Mouse (Mus musculus): Measurements from ENCODE around the gene Gpr108. TPM values are rescaled to one million over a fixed set of nuclear protein-coding genes. Genes with fewer than 3 reads are reported as not detected.

Gpr108 gene
- polyA plus RNA-seq, 1 experiment, result 14.2 TPM

DNA sequence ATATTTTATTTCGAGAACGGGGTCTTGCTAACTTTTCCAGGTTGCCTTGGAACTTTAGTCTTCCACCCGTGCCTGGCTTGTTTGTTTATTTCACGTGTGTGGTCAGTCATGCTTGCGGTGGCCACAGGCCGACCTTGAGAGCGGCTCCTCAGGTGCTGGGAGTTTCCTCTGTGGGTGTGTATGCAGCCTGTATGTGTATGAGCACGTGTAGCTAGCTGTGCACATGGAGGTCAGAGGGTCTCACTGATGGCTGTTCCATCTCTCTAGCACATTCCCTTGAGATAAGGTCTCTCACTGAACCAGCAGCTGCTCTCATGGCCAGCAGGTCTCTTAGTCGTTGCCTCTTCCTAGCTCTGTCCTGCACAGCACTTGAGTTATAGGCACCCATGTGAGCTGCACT lies 12.1 kb upstream of the Gpr108 start:
- H3K27me3 ChIP-seq (ENCODE audit: control insufficient read depth, insufficient read depth, low read length, poor library complexity, severe bottlenecking), result no peaks in the 10 kb centered on the region
- H3K9me3 ChIP-seq (replicated peaks; ENCODE audit: control insufficient read depth, insufficient read depth, low read length, poor library complexity, severe bottlenecking), result no peaks in the 10 kb centered on the region
- no peak overlapping the region for H3K27ac ChIP-seq (ENCODE audit: insufficient read depth, low read length)
- H3K36me3 ChIP-seq (ENCODE audit: control insufficient read depth, insufficient read depth, low read length, poor library complexity, severe bottlenecking), result peaks cover 50% of the 10 kb centered on the region
- no peak overlapping the region for H3K4me3 ChIP-seq (ENCODE audit: low read depth, low read length)
- peaks cover 8% of the 10 kb centered on the region for H3K4me1 ChIP-seq (ENCODE audit: control insufficient read depth, insufficient read depth, low read length)
- TF ChIP-seq CTCF (IDR thresholded peaks at IDR 0.05; ENCODE audit: low read depth, low read length), result no peak
- no peak for TF ChIP-seq POLR2A (IDR thresholded peaks at IDR 0.05; ENCODE audit: insufficient read depth, low read length)
- no peak for TF ChIP-seq EP300 (IDR thresholded peaks at IDR 0.05; ENCODE audit: insufficient read depth, low read depth, low read length)
- no peak overlapping the region for H3K9ac ChIP-seq (ENCODE audit: low read depth, poor library complexity, severe bottlenecking)

DNA sequence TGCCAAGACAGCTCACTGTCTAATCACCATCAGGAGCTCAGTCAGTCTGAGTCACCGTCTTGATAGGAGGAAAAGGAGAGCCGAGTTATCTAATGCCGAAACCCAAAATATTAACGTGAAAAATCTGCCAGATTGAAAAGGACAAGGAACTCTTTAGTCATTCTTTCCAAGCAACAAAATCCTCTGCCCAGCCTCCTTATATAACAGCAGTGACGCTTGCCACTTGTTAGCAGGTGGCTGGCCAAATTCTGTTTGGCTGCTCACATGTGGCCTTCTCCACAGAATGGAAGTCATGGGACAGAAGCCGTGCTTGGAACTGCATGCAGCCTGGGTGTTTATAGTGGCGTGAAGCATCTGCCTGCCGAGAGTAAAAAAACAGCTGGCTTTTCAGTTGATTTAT lies 11.5 kb upstream of the Gpr108 start:
- H3K27me3 ChIP-seq (ENCODE audit: control insufficient read depth, insufficient read depth, low read length, poor library complexity, severe bottlenecking), result no peaks in the 10 kb centered on the region
- no peak for TF ChIP-seq CTCF (IDR thresholded peaks at IDR 0.05; ENCODE audit: low read depth, low read length)
- TF ChIP-seq POLR2A (IDR thresholded peaks at IDR 0.05; ENCODE audit: insufficient read depth, low read length), result no peak
- TF ChIP-seq EP300 (IDR thresholded peaks at IDR 0.05; ENCODE audit: insufficient read depth, low read depth, low read length), result no peak
- H3K9me3 ChIP-seq (replicated peaks; ENCODE audit: control insufficient read depth, insufficient read depth, low read length, poor library complexity, severe bottlenecking), result no peaks in the 10 kb centered on the region
- peaks cover 57% of the 10 kb centered on the region for H3K36me3 ChIP-seq (ENCODE audit: control insufficient read depth, insufficient read depth, low read length, poor library complexity, severe bottlenecking)
- H3K9ac ChIP-seq (ENCODE audit: low read depth, poor library complexity, severe bottlenecking), result no peak overlapping the region
- peaks cover 8% of the 10 kb centered on the region for H3K4me1 ChIP-seq (ENCODE audit: control insufficient read depth, insufficient read depth, low read length)
- no peak overlapping the region for H3K27ac ChIP-seq (ENCODE audit: insufficient read depth, low read length)
- no peak overlapping the region for H3K4me3 ChIP-seq (ENCODE audit: low read depth, low read length)

DNA sequence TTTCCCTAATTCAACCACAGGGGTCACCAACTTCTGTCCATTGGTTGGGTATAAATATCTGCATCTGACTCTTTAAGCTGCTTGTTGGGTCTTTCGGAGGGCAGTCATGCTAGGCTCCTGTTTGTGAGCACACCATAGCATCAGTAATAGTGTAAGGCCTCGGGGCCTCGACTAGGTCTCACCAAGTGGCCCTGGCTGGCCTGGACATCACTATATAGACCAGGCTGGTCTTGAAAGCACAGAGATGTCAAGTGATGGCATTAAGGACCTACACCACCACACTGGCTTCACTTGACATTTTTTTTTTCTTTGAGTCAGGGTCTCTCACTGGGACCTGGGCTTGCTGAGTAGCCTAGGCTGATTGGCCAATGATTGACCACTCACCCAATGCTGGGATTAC lies 9.9 kb upstream of the Gpr108 start:
- Histone ChIP-seq H3K27me3 (ENCODE audit: control insufficient read depth, insufficient read depth, low read length, poor library complexity, severe bottlenecking) (no peaks in the 10 kb centered on the region), H3K4me3 (ENCODE audit: low read depth, low read length) (no peak overlapping the region), H3K9ac (ENCODE audit: low read depth, poor library complexity, severe bottlenecking) (no peak overlapping the region), H3K36me3 (ENCODE audit: control insufficient read depth, insufficient read depth, low read length, poor library complexity, severe bottlenecking) (peaks cover 69% of the 10 kb centered on the region), H3K9me3 (replicated peaks; ENCODE audit: control insufficient read depth, insufficient read depth, low read length, poor library complexity, severe bottlenecking) (no peaks in the 10 kb centered on the region), H3K27ac (ENCODE audit: insufficient read depth, low read length) (no peak overlapping the region), H3K4me1 (ENCODE audit: control insufficient read depth, insufficient read depth, low read length) (peaks cover 3% of the 10 kb centered on the region)
- no peak for TF ChIP-seq CTCF (IDR thresholded peaks at IDR 0.05; ENCODE audit: low read depth, low read length)
- no peak for TF ChIP-seq EP300 (IDR thresholded peaks at IDR 0.05; ENCODE audit: insufficient read depth, low read depth, low read length)
- TF ChIP-seq POLR2A (IDR thresholded peaks at IDR 0.05; ENCODE audit: insufficient read depth, low read length), result no peak

DNA sequence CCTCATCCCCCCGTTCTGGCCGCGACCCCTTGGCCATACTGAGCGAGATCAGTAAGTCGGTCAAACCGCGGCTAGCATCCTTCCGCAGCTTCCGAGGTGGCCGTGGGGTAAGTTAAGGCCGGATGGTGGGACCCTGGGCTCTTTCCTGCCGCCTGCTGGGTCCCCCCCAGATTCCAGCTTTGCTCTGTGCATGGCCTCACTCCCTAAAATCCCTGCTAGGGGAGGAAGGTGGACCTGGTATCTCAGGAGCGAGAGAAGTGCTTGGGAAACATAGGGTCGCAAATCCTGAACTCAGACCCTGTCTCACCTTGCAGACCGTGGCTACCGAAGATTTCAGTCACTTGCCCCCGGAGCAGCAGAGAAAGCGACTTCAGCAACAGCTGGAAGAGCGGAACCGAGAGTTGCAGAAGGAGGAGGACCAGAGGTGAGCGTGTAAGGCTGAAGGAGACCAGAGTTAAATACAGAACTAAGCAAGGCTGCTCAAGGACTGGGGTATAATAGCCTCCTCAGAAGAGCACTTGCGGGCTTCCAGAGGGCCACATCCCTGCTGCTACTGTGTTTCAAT lies 8.8 kb upstream of the Gpr108 start:
- Histone ChIP-seq H3K9ac (ENCODE audit: low read depth, poor library complexity, severe bottlenecking) (no peak overlapping the region), H3K27ac (ENCODE audit: insufficient read depth, low read length) (no peak overlapping the region), H3K4me1 (ENCODE audit: control insufficient read depth, insufficient read depth, low read length) (peaks cover 3% of the 10 kb centered on the region), H3K4me3 (ENCODE audit: low read depth, low read length) (no peak overlapping the region), H3K36me3 (ENCODE audit: control insufficient read depth, insufficient read depth, low read length, poor library complexity, severe bottlenecking) (peaks cover 60% of the 10 kb centered on the region), H3K9me3 (replicated peaks; ENCODE audit: control insufficient read depth, insufficient read depth, low read length, poor library complexity, severe bottlenecking) (no peaks in the 10 kb centered on the region), H3K27me3 (ENCODE audit: control insufficient read depth, insufficient read depth, low read length, poor library complexity, severe bottlenecking) (no peaks in the 10 kb centered on the region)
- TF ChIP-seq CTCF (IDR thresholded peaks at IDR 0.05; ENCODE audit: low read depth, low read length), result no peak
- TF ChIP-seq POLR2A (IDR thresholded peaks at IDR 0.05; ENCODE audit: insufficient read depth, low read length), result no peak
- no peak for TF ChIP-seq EP300 (IDR thresholded peaks at IDR 0.05; ENCODE audit: insufficient read depth, low read depth, low read length)

DNA sequence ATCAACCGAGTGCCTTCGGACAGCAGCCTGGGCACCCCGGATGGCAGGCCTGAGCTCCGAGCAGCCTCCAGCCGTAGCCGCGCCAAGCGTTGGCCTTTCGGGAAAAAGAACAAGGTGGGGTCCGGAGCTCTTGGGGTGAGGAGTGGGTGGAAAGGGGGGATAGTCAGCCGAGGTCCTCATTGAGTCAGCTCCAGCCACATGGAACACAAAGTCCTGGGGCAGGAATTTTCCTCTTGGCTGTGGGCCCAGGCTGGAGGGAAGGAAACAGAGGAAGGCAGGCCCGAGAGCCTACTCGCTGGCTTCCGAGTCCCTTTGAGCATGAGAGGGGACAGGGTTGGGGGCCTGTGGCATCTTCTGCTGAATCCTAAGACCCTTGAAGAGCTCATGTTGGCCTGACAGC lies 7.1 kb upstream of the Gpr108 start:
- H3K27ac ChIP-seq (ENCODE audit: insufficient read depth, low read length), result no peak overlapping the region
- no peaks in the 10 kb centered on the region for H3K4me1 ChIP-seq (ENCODE audit: control insufficient read depth, insufficient read depth, low read length)
- H3K4me3 ChIP-seq (ENCODE audit: low read depth, low read length), result no peak overlapping the region
- TF ChIP-seq CTCF (IDR thresholded peaks at IDR 0.05; ENCODE audit: low read depth, low read length), result no peak
- TF ChIP-seq EP300 (IDR thresholded peaks at IDR 0.05; ENCODE audit: insufficient read depth, low read depth, low read length), result no peak
- no peak for TF ChIP-seq POLR2A (IDR thresholded peaks at IDR 0.05; ENCODE audit: insufficient read depth, low read length)
- H3K27me3 ChIP-seq (ENCODE audit: control insufficient read depth, insufficient read depth, low read length, poor library complexity, severe bottlenecking), result no peaks in the 10 kb centered on the region
- H3K36me3 ChIP-seq (ENCODE audit: control insufficient read depth, insufficient read depth, low read length, poor library complexity, severe bottlenecking), result peaks cover 58% of the 10 kb centered on the region
- no peak overlapping the region for H3K9ac ChIP-seq (ENCODE audit: low read depth, poor library complexity, severe bottlenecking)
- H3K9me3 ChIP-seq (replicated peaks; ENCODE audit: control insufficient read depth, insufficient read depth, low read length, poor library complexity, severe bottlenecking), result no peaks in the 10 kb centered on the region

DNA sequence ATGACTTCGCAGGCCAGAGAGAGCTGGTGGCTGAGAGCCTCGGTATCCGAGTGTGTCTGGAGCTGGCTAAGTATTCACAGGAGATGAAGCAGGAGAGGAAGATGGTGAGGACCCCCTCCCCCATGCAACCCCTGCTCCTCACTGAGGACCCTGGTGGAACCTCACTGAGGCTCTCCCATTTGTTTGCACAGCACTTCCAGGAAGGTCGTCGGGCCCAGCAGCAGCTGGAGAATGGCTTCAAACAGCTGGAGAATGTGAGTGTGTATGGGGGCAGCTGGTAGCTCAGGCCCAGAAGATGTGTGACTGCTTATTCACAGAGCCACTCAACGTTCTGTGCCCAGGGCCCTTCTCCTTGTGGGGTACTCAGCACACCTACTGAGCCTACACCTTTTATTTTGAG lies 5.1 kb upstream of the Gpr108 start:
- Histone ChIP-seq H3K9me3 (replicated peaks; ENCODE audit: control insufficient read depth, insufficient read depth, low read length, poor library complexity, severe bottlenecking) (no peaks in the 10 kb centered on the region), H3K27ac (ENCODE audit: insufficient read depth, low read length) (no peak overlapping the region), H3K4me3 (ENCODE audit: low read depth, low read length) (no peak overlapping the region), H3K27me3 (ENCODE audit: control insufficient read depth, insufficient read depth, low read length, poor library complexity, severe bottlenecking) (no peaks in the 10 kb centered on the region), H3K4me1 (ENCODE audit: control insufficient read depth, insufficient read depth, low read length) (no peaks in the 10 kb centered on the region), H3K9ac (ENCODE audit: low read depth, poor library complexity, severe bottlenecking) (no peak overlapping the region), H3K36me3 (ENCODE audit: control insufficient read depth, insufficient read depth, low read length, poor library complexity, severe bottlenecking) (peaks cover 43% of the 10 kb centered on the region)
- TF ChIP-seq CTCF (IDR thresholded peaks at IDR 0.05; ENCODE audit: low read depth, low read length) (no peak), POLR2A (IDR thresholded peaks at IDR 0.05; ENCODE audit: insufficient read depth, low read length) (no peak)

Data from ES-Bruce4 (cell line).